Mouse (Mus musculus): ENCODE measurements around the gene Olfr1044. TPM values are rescaled to one million over a fixed set of nuclear protein-coding genes. Genes with fewer than 3 reads are reported as not detected.

Olfr1044 gene
- polyA plus RNA-seq, 1 experiment from 2014 or later = not detected

- ATAC-seq = no peak
- H3K36me3 ChIP-seq (ENCODE audit: control insufficient read depth, insufficient read depth, low read length) = no peaks in the 10 kb centered on the region
- no peak within 1 kb of the TSS for H3K4me3 ChIP-seq (ENCODE audit: low read depth, low read length)
- no peak within 1 kb of the TSS for H3K27ac ChIP-seq (ENCODE audit: low read length)
- H3K4me2 ChIP-seq (ENCODE audit: low read length) = no peak within 1 kb of the TSS
- 82% methylated on average over 1 of the region's 1 CpGs for WGBS
- no peaks in the 10 kb centered on the region for H3K9me3 ChIP-seq (replicated peaks; ENCODE audit: control insufficient read depth, low read length, poor library complexity, severe bottlenecking)
- no peak within 1 kb of the TSS for H3K9ac ChIP-seq (ENCODE audit: low read depth, low read length)
- no peaks in the 10 kb centered on the region for H3K4me1 ChIP-seq (ENCODE audit: control insufficient read depth, insufficient read depth, low read length)
- no peaks in the 10 kb centered on the region for H3K27me3 ChIP-seq (ENCODE audit: control insufficient read depth, insufficient read depth, low read depth, low read length)
Observed at GRCm38 (mm10) chr2:86146632-86147031, 31.0 kb downstream of the Olfr1044 start, which contains the start of gene Olfr1040. TSS of gene Olfr1040 (minus strand) at chr2:86146732.

GRCm38 (mm10) chr2:86135828-86136227 is 41.8 kb downstream of the Olfr1044 start, which contains the start of gene Olfr1039:
TSS of gene Olfr1039 (minus strand) at chr2:86135928.
- H3K4me1 ChIP-seq (ENCODE audit: control insufficient read depth, insufficient read depth, low read length) = no peaks in the 10 kb centered on the region
- H3K4me3 ChIP-seq (ENCODE audit: low read depth, low read length) = no peak within 1 kb of the TSS
- no peaks in the 10 kb centered on the region for H3K27me3 ChIP-seq (ENCODE audit: control insufficient read depth, insufficient read depth, low read depth, low read length)
- WGBS = 86% methylated on average over 1 of the region's 1 CpGs
- no peak for ATAC-seq
- H3K9ac ChIP-seq (ENCODE audit: low read depth, low read length) = no peak within 1 kb of the TSS
- no peaks in the 10 kb centered on the region for H3K36me3 ChIP-seq (ENCODE audit: control insufficient read depth, insufficient read depth, low read length)
- H3K4me2 ChIP-seq (ENCODE audit: low read length) = no peak within 1 kb of the TSS
- H3K27ac ChIP-seq (ENCODE audit: low read length) = no peak within 1 kb of the TSS
- H3K9me3 ChIP-seq (replicated peaks; ENCODE audit: control insufficient read depth, low read length, poor library complexity, severe bottlenecking) = no peaks in the 10 kb centered on the region

Other genes with a start within 250 kb of the Olfr1044 start
- not detected in 2 replicates for gene Olfr1028, start 227.4 kb downstream of the Olfr1044 start, polyA plus RNA-seq (2015; fragmentation: Nextera tagmentation; extraction: Ambion mirVana)
- gene Olfr1029, start 203.9 kb downstream of the Olfr1044 start, polyA plus RNA-seq (2015; fragmentation: Nextera tagmentation; extraction: Ambion mirVana) = not detected in 2 replicates
- gene Olfr1030, start 198.5 kb downstream of the Olfr1044 start, polyA plus RNA-seq (2015; fragmentation: Nextera tagmentation; extraction: Ambion mirVana) = not detected in 2 replicates
- gene Olfr1031, start 187.5 kb downstream of the Olfr1044 start, polyA plus RNA-seq (2015; fragmentation: Nextera tagmentation; extraction: Ambion mirVana) = not detected in 2 replicates
- gene Olfr1032, start 172.3 kb downstream of the Olfr1044 start, polyA plus RNA-seq (2015; fragmentation: Nextera tagmentation; extraction: Ambion mirVana) = not detected in 2 replicates
- gene Olfr1033, start 157.2 kb downstream of the Olfr1044 start, polyA plus RNA-seq (2015; fragmentation: Nextera tagmentation; extraction: Ambion mirVana) = 0.79 TPM in 1 of 2 replicates, not detected in the other
- not detected in 2 replicates for gene Olfr1034, start 132.0 kb downstream of the Olfr1044 start, polyA plus RNA-seq (2015; fragmentation: Nextera tagmentation; extraction: Ambion mirVana)
- not detected in 2 replicates for gene Olfr1036, start 103.8 kb downstream of the Olfr1044 start, polyA plus RNA-seq (2015; fragmentation: Nextera tagmentation; extraction: Ambion mirVana)
- gene Olfr1037, start 90.4 kb downstream of the Olfr1044 start, polyA plus RNA-seq (2015; fragmentation: Nextera tagmentation; extraction: Ambion mirVana) = not detected in 2 replicates
- not detected in 2 replicates for gene Olfr1039, start 41.9 kb downstream of the Olfr1044 start, polyA plus RNA-seq (2015; fragmentation: Nextera tagmentation; extraction: Ambion mirVana)
- gene Olfr1040, start 31.1 kb downstream of the Olfr1044 start, polyA plus RNA-seq (2015; fragmentation: Nextera tagmentation; extraction: Ambion mirVana) = not detected in 2 replicates
- gene Olfr1042, start 16.0 kb downstream of the Olfr1044 start, polyA plus RNA-seq (2015; fragmentation: Nextera tagmentation; extraction: Ambion mirVana) = not detected in 2 replicates
- not detected in 2 replicates for gene Olfr1043, start 10.3 kb downstream of the Olfr1044 start, polyA plus RNA-seq (2015; fragmentation: Nextera tagmentation; extraction: Ambion mirVana)
- gene Olfr52, start 7.9 kb upstream of the Olfr1044 start, polyA plus RNA-seq (2015; fragmentation: Nextera tagmentation; extraction: Ambion mirVana) = not detected in 2 replicates
- not detected in 2 replicates for gene Olfr1045, start 25.2 kb upstream of the Olfr1044 start, polyA plus RNA-seq (2015; fragmentation: Nextera tagmentation; extraction: Ambion mirVana)
- not detected in 2 replicates for gene Olfr1046, start 41.5 kb upstream of the Olfr1044 start, polyA plus RNA-seq (2015; fragmentation: Nextera tagmentation; extraction: Ambion mirVana)
- not detected in 2 replicates for gene Olfr1047, start 53.6 kb upstream of the Olfr1044 start, polyA plus RNA-seq (2015; fragmentation: Nextera tagmentation; extraction: Ambion mirVana)
- not detected in 2 replicates for gene Olfr1048, start 62.5 kb upstream of the Olfr1044 start, polyA plus RNA-seq (2015; fragmentation: Nextera tagmentation; extraction: Ambion mirVana)
- gene Olfr1049, start 80.5 kb upstream of the Olfr1044 start, polyA plus RNA-seq (2015; fragmentation: Nextera tagmentation; extraction: Ambion mirVana) = not detected in 2 replicates
- gene Olfr1051, start 101.3 kb upstream of the Olfr1044 start, polyA plus RNA-seq (2015; fragmentation: Nextera tagmentation; extraction: Ambion mirVana) = not detected in 2 replicates
- not detected in 2 replicates for gene Olfr1052, start 114.6 kb upstream of the Olfr1044 start, polyA plus RNA-seq (2015; fragmentation: Nextera tagmentation; extraction: Ambion mirVana)
- gene Olfr1053, start 137.5 kb upstream of the Olfr1044 start, polyA plus RNA-seq (2015; fragmentation: Nextera tagmentation; extraction: Ambion mirVana) = not detected in 2 replicates
- gene Olfr1054, start 157.6 kb upstream of the Olfr1044 start, polyA plus RNA-seq (2015; fragmentation: Nextera tagmentation; extraction: Ambion mirVana) = not detected in 2 replicates
- gene Olfr1055, start 172.5 kb upstream of the Olfr1044 start, polyA plus RNA-seq (2015; fragmentation: Nextera tagmentation; extraction: Ambion mirVana) = not detected in 2 replicates
- not detected in 2 replicates for gene Olfr1056, start 184.6 kb upstream of the Olfr1044 start, polyA plus RNA-seq (2015; fragmentation: Nextera tagmentation; extraction: Ambion mirVana)
- not detected in 2 replicates for gene Olfr1057, start 200.6 kb upstream of the Olfr1044 start, polyA plus RNA-seq (2015; fragmentation: Nextera tagmentation; extraction: Ambion mirVana)
- not detected in 2 replicates for gene Olfr1058, start 210.7 kb upstream of the Olfr1044 start, polyA plus RNA-seq (2015; fragmentation: Nextera tagmentation; extraction: Ambion mirVana)
- not detected in 2 replicates for gene Olfr1061, start 236.2 kb upstream of the Olfr1044 start, polyA plus RNA-seq (2015; fragmentation: Nextera tagmentation; extraction: Ambion mirVana)
- gene Olfr1062, start 248.9 kb upstream of the Olfr1044 start, polyA plus RNA-seq (2015; fragmentation: Nextera tagmentation; extraction: Ambion mirVana) = not detected in 2 replicates

Data from midbrain, embryonic 16.5 days (tissue).